Mouse (Mus musculus): Measurements from ENCODE around the gene Snupn. TPM values are rescaled to one million over a fixed set of nuclear protein-coding genes. Genes with fewer than 3 reads are reported as not detected.
"Not testable (repeated sequence)": the region's sequence is repeated elsewhere in the genome, so short reads cannot be mapped to it uniquely, and the experiment has no call there.

Gene Snupn
- 16.4 and 18.2 TPM in 2 replicates for total RNA-seq (2012; rRNA removed)

DNA sequence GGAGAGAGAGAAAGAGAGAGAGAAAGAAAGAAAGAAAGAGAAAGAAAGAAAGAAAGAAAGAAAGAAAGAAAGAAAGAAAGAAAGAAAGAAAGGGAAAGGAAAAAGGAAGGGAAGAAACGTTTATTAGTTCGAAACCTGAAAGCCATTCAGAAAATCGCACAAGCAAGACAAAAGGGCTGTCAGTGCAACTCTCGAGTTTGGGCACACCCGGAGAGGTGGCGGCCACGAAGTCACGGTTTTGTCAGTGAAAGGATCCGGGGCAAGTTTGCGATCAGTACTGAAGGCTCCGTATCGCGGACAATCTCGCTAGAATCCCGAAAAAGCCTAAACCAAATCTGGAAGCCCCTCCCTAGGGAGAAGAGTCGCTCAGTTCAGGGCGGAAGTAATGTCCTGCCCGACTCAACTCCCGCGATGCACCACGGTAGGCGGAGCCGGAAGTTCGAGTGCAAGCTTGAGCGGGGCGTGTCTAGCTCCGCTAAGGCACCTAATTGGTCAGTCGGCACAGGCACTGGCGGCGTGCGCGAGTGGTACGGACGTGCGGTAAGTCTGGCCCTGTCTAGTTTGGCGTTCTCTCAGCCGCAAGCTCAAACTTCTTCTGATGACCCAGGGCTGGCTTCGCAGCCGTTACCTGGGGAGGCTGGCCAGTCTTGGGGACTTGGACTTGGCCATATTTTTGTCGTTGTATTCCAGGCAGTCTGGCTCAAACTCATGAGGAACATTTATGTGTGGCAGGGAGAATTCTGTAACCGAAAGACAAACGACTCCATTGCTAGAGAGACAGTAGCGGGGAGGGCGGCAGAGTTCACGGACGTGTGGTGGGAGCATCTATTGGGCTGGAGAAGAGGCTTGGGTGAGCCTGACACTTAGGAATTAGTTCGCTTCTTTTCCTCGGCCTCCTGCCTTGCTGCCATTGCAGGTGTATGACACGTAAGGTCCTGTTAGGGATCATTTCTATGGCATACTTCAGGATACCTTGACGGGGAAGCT, at the start of gene Snupn:
Gene Snupn (plus strand): TSS at position 465 of the 987 bp plus-strand sequence.
- no peaks in the 10 kb centered on the region for H3K9me3 ChIP-seq (ENCODE audit: control insufficient read depth, insufficient read depth, low read depth, low read length)
- in situ Hi-C loops (cut with MboI; ENCODE audit: low sequenced_read_pairs in 2 of 2, unreplicated experiment in 2 of 2), result no loop called here
- peaks cover 2 to 3% of the 10 kb centered on the region in 2 experiments; a peak in 2 of 4 replicates for H3K4me1 ChIP-seq (ENCODE audit: control insufficient read depth in 2 of 2, insufficient read depth in 2 of 2, low read length in 2 of 2, poor library complexity in 1 of 2)
- peak; percentile 99 for DNase-seq (ENCODE audit: low read depth, low spot score)
- peak within 1 kb of the TSS; percentile 80 for H3K9ac ChIP-seq (ENCODE audit: insufficient read depth, low read depth, low read length, poor library complexity, severe bottlenecking)
- H3K27ac ChIP-seq (ENCODE audit: insufficient read depth, low read depth, low read length, poor library complexity, severe bottlenecking), result peak within 1 kb of the TSS; percentile 54
- no peaks in the 10 kb centered on the region for H3K36me3 ChIP-seq (ENCODE audit: control insufficient read depth, insufficient read depth, low read length, poor library complexity, severe bottlenecking)
- TF ChIP-seq ZC3H11A (IDR thresholded peaks at IDR 0.05; ENCODE audit: borderline replicate concordance, low read depth, low read length), result no peak
- TF ChIP-seq CHD2 (IDR thresholded peaks at IDR 0.05; ENCODE audit: low read depth, low read length), result peak; percentile 88
- TF ChIP-seq ZNF384 (IDR thresholded peaks at IDR 0.05; ENCODE audit: low read depth, low read length), result no peak
- no peak for TF ChIP-seq MAFK (IDR thresholded peaks at IDR 0.05; ENCODE audit: insufficient read depth, low read depth, low read length)
- peak; percentile 69; the same call in 1 of the 2 replicates for TF ChIP-seq HCFC1 (IDR thresholded peaks at IDR 0.05; ENCODE audit: borderline replicate concordance, insufficient read depth, low read length)
- peak within 1 kb of the TSS; percentile 75 to 99 for H3K4me3 ChIP-seq (ENCODE audit: insufficient read depth in 1 of 2, low read depth in 1 of 2, low read length in 2 of 2, poor library complexity in 1 of 2, severe bottlenecking in 1 of 2)

DNA sequence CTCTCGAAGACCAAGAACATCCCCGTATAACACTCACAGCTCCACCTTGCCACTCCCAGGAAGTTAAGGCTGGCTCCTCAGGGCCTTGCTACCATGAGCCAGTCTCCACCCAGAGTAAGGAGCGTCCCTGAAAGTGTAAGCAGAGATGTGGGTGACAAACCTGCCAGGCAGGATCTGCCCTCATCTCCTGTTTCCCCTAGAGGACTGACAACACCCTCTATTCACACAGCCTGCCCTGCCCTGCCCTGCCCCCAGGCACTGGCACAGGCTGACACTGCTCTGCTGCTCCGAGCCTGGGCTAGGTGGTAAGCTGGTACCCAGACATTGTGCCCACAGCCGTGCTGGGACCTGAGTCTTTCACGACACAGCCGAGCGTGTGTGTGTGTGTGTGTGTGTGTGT, 49.5 kb upstream of the Snupn start:
- Histone ChIP-seq H3K9me3 (ENCODE audit: control insufficient read depth, insufficient read depth, low read depth, low read length) (no peaks in the 10 kb centered on the region), H3K27ac (ENCODE audit: insufficient read depth, low read depth, low read length, poor library complexity, severe bottlenecking) (no peak overlapping the region; the same call in none of the 2 replicates), H3K4me1 (ENCODE audit: control insufficient read depth in 2 of 2, insufficient read depth in 2 of 2, low read length in 2 of 2, poor library complexity in 1 of 2) (peaks cover 0 to 15% of the 10 kb centered on the region in 2 experiments; a peak in 2 of 4 replicates), H3K4me3 (ENCODE audit: insufficient read depth in 1 of 2, low read depth in 1 of 2, low read length in 2 of 2, poor library complexity in 1 of 2, severe bottlenecking in 1 of 2) (no peak overlapping the region), H3K9ac (ENCODE audit: insufficient read depth, low read depth, low read length, poor library complexity, severe bottlenecking) (no peak overlapping the region), H3K36me3 (ENCODE audit: control insufficient read depth, insufficient read depth, low read length, poor library complexity, severe bottlenecking) (no peaks in the 10 kb centered on the region)
- in situ Hi-C loops (cut with MboI; ENCODE audit: low sequenced_read_pairs in 2 of 2, unreplicated experiment in 2 of 2), result no loop called here
- no peak for DNase-seq (ENCODE audit: low read depth, low spot score)
- TF ChIP-seq MAFK (IDR thresholded peaks at IDR 0.05; ENCODE audit: insufficient read depth, low read depth, low read length) (no peak), HCFC1 (IDR thresholded peaks at IDR 0.05; ENCODE audit: borderline replicate concordance, insufficient read depth, low read length) (no peak), ZNF384 (IDR thresholded peaks at IDR 0.05; ENCODE audit: low read depth, low read length) (no peak), ZC3H11A (IDR thresholded peaks at IDR 0.05; ENCODE audit: borderline replicate concordance, low read depth, low read length) (no peak), CHD2 (IDR thresholded peaks at IDR 0.05; ENCODE audit: low read depth, low read length) (no peak)

DNA sequence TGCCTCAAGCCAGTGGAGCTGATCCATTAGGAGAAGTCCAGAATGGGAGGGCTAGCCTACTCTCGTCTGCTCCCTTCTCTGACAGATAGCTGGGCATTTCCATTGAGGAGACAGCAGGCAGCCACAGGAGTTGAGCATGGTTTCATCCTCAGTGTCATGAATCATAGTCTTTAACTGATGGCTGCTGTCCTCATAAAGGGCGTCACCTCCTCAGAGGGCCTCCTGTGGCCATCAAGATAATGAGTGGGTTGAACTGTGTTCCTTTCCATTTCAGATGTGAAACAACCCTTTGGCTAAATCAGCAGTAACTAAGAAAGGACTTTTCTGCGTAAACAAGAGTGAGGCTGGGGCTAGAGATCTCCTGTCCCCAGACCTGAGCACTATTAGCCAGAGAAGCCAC, 47.0 kb upstream of the Snupn start:
- Histone ChIP-seq H3K9me3 (ENCODE audit: control insufficient read depth, insufficient read depth, low read depth, low read length) (no peaks in the 10 kb centered on the region), H3K4me3 (ENCODE audit: insufficient read depth in 1 of 2, low read depth in 1 of 2, low read length in 2 of 2, poor library complexity in 1 of 2, severe bottlenecking in 1 of 2) (no peak overlapping the region), H3K27ac (ENCODE audit: insufficient read depth, low read depth, low read length, poor library complexity, severe bottlenecking) (no peak overlapping the region), H3K9ac (ENCODE audit: insufficient read depth, low read depth, low read length, poor library complexity, severe bottlenecking) (no peak overlapping the region), H3K36me3 (ENCODE audit: control insufficient read depth, insufficient read depth, low read length, poor library complexity, severe bottlenecking) (no peaks in the 10 kb centered on the region), H3K4me1 (ENCODE audit: control insufficient read depth in 2 of 2, insufficient read depth in 2 of 2, low read length in 2 of 2, poor library complexity in 1 of 2) (peaks cover 0 to 21% of the 10 kb centered on the region in 2 experiments; a peak in 2 of 4 replicates)
- no peak for TF ChIP-seq ZNF384 (IDR thresholded peaks at IDR 0.05; ENCODE audit: low read depth, low read length)
- no peak for TF ChIP-seq ZC3H11A (IDR thresholded peaks at IDR 0.05; ENCODE audit: borderline replicate concordance, low read depth, low read length)
- TF ChIP-seq MAFK (IDR thresholded peaks at IDR 0.05; ENCODE audit: insufficient read depth, low read depth, low read length), result no peak
- TF ChIP-seq CHD2 (IDR thresholded peaks at IDR 0.05; ENCODE audit: low read depth, low read length), result no peak
- no peak for TF ChIP-seq HCFC1 (IDR thresholded peaks at IDR 0.05; ENCODE audit: borderline replicate concordance, insufficient read depth, low read length)
- DNase-seq (ENCODE audit: low read depth, low spot score), result no peak
- in situ Hi-C loops (cut with MboI; ENCODE audit: low sequenced_read_pairs in 2 of 2, unreplicated experiment in 2 of 2), result no loop called here

DNA sequence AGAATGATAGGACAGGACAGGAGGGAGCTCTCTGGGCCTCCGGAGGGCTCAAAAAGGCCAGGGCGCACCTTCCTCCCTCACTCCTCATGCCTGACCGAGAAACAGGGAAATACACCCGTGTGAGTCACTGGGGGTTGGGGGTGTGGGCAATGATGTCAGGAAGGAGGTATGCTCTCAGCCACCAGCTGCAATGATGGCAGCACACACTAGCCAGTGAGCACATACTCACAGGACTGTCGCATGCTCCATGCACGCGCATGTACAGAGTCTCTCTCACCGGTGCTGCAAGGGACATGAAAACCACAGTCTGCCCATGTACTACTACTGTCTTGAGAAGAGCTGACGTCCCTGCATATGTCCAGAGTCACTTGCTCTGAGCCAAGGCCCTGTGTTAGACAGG, 43.1 kb upstream of the Snupn start:
- Histone ChIP-seq H3K9ac (ENCODE audit: insufficient read depth, low read depth, low read length, poor library complexity, severe bottlenecking) (no peak overlapping the region), H3K27ac (ENCODE audit: insufficient read depth, low read depth, low read length, poor library complexity, severe bottlenecking) (peak overlapping the region; percentile 7; the same call in 1 of the 2 replicates), H3K4me1 (ENCODE audit: control insufficient read depth in 2 of 2, insufficient read depth in 2 of 2, low read length in 2 of 2, poor library complexity in 1 of 2) (peaks cover 1 to 17% of the 10 kb centered on the region in 2 experiments; a peak in 2 of 4 replicates), H3K9me3 (ENCODE audit: control insufficient read depth, insufficient read depth, low read depth, low read length) (no peaks in the 10 kb centered on the region), H3K4me3 (ENCODE audit: insufficient read depth in 1 of 2, low read depth in 1 of 2, low read length in 2 of 2, poor library complexity in 1 of 2, severe bottlenecking in 1 of 2) (no peak overlapping the region), H3K36me3 (ENCODE audit: control insufficient read depth, insufficient read depth, low read length, poor library complexity, severe bottlenecking) (no peaks in the 10 kb centered on the region)
- no peak for DNase-seq (ENCODE audit: low read depth, low spot score)
- TF ChIP-seq CHD2 (IDR thresholded peaks at IDR 0.05; ENCODE audit: low read depth, low read length) (no peak), MAFK (IDR thresholded peaks at IDR 0.05; ENCODE audit: insufficient read depth, low read depth, low read length) (no peak), ZNF384 (IDR thresholded peaks at IDR 0.05; ENCODE audit: low read depth, low read length) (no peak), HCFC1 (IDR thresholded peaks at IDR 0.05; ENCODE audit: borderline replicate concordance, insufficient read depth, low read length) (no peak), ZC3H11A (IDR thresholded peaks at IDR 0.05; ENCODE audit: borderline replicate concordance, low read depth, low read length) (no peak)
- in situ Hi-C loops (cut with MboI; ENCODE audit: low sequenced_read_pairs in 2 of 2, unreplicated experiment in 2 of 2), result no loop called here

DNA sequence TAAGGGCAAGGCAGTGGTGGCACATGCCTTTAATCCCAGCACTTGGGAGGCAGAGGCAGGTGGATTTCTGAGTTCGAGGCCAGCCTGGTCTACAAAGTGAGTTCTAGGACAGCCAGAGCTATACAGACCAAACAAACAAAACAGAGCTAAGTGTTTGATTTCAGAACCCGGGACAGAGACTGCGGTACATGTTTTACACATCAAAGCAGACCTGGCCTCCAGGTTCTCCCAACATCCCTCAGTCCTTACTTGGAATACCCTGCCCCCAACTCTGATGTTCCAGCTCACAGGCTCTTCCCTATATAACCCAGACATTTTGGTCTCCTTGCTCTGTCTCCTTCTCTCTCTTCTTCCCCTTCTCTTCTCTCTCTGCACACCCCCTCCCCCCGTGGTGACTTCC, 40.7 kb upstream of the Snupn start:
- H3K36me3 ChIP-seq (ENCODE audit: control insufficient read depth, insufficient read depth, low read length, poor library complexity, severe bottlenecking); H3K9me3 ChIP-seq (ENCODE audit: control insufficient read depth, insufficient read depth, low read depth, low read length); in situ Hi-C loops (cut with MboI; ENCODE audit: low sequenced_read_pairs in 2 of 2, unreplicated experiment in 2 of 2); H3K27ac ChIP-seq (ENCODE audit: insufficient read depth, low read depth, low read length, poor library complexity, severe bottlenecking); H3K9ac ChIP-seq (ENCODE audit: insufficient read depth, low read depth, low read length, poor library complexity, severe bottlenecking); H3K4me3 ChIP-seq (ENCODE audit: insufficient read depth in 1 of 2, low read depth in 1 of 2, low read length in 2 of 2, poor library complexity in 1 of 2, severe bottlenecking in 1 of 2): not testable (repeated sequence)
- peak; percentile 37 for DNase-seq (ENCODE audit: low read depth, low spot score)
- H3K4me1 ChIP-seq (ENCODE audit: control insufficient read depth in 2 of 2, insufficient read depth in 2 of 2, low read length in 2 of 2, poor library complexity in 1 of 2), result peaks cover 1 to 24% of the 10 kb centered on the region in 2 experiments; a peak in 2 of 4 replicates

All from ES-E14 (cell line).